Mouse (Mus musculus) liver, embryonic 14.5 days (tissue): ENCODE measurements around the gene Disc1.

Experiments
- CTCF ChIP-seq: IDR thresholded peaks from 2 replicates; pipeline ENCODE4 v1.5.1; 2016; ENCODE audit warnings: antibody characterized with exemption, low read depth, control low read depth
- EP300 ChIP-seq: IDR thresholded peaks from 2 replicates; pipeline ENCODE4 v1.6.1; 2016; ENCODE audit warnings: antibody characterized with exemption, low read depth

- no peak for TF ChIP-seq CTCF
- TF ChIP-seq EP300: no peak
Measured at GRCm38 (mm10) chr8:125075389-125075788, 21.4 kb downstream of the Disc1 start.
